ENCODE assay signal across 11 mouse cellular contexts in the genomic region with DNA sequence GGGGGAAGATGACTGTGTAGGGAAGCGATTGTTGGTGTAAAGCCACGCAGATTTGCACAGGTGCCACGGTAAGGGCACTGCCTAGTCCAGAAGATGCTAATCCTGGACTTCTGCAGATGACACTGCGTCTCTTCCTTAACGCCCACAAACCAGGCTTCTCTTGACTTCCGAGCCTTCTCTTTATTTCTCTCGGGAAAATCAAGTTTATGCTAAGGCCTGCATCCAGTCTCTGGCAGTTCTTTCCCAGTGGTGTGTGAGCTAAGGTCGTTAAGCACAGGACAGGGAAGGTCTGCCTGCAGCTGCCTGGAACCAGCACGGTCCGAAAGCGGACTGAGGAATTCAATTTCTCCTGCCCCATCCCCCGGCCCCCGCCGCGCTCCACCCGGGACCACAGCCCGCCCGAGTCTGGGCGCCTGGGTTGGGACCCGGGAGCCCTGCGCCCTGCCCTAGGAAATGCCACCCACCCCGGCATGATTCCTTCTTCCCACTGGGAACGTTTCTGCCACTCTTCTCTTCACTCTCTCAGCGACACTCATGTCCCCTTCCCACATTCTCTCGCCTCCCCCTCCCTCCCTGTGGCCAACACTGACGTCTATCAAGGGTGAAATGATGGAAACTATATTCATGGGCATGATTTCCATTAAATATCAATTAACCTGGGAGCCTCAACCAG. TPM values are rescaled to one million over a fixed set of nuclear protein-coding genes. Genes with fewer than 3 reads are reported as not detected.
DNase-seq lines count a peak whose midpoint lies in the region; TF ChIP-seq lines count a peak whose summit lies in the region.
"Had no signal": no experiment of that assay in that cellular context is flagged by ENCODE, and none has a peak within 500 bp of the region (broad histone marks: within the 10 kb centered on the region; RNA-seq: fewer than 3 reads in every experiment).

No protein-coding gene starts in this region.

- H3K9me3 ChIP-seq in limb, embryonic 10.5 days (replicated peaks), result no peaks in the 10 kb centered on the region

- intact Hi-C loops in gastrocnemius, adult 2 months (cut with DNase I), result loop anchor here (2.0 to 5.0 kb wide), 5 partner anchors 258 to 888 kb away; no protein-coding TSS in a partner anchor

- H3K27ac ChIP-seq in gastrocnemius, adult 2 months, result peak overlapping the region; percentile 94
- no peak overlapping the region for H3K27ac ChIP-seq in brown adipose tissue, adult 24 weeks (replicated peaks; ENCODE audit: low read depth, low read length)
- H3K27ac ChIP-seq in limb, embryonic 10.5 days, result peak overlapping the region; percentile 99

- WGBS in limb, embryonic 10.5 days, result 2% methylated on average over 26 of the region's 26 CpGs

- peak overlapping the region; percentile 84 for H3K4me3 ChIP-seq in gastrocnemius, adult 2 months
- H3K4me3 ChIP-seq in brown adipose tissue, adult 24 weeks (ENCODE audit: insufficient read depth, low read depth, low read length), result peak overlapping the region; percentile 79; the same call in 1 of the 2 replicates
- peak overlapping the region; percentile 80 for H3K4me3 ChIP-seq in limb, embryonic 10.5 days

- no peak for TF ChIP-seq CTCF in gastrocnemius, adult 2 months (IDR thresholded peaks at IDR 0.05)

- H3K4me1 ChIP-seq in brown adipose tissue, adult 24 weeks (ENCODE audit: control insufficient read depth, insufficient read depth, insufficient read length, low read length), result peaks cover 2% of the 10 kb centered on the region; the same call in 1 of the 2 replicates
- H3K4me1 ChIP-seq in limb, embryonic 10.5 days, result peaks cover 78% of the 10 kb centered on the region

- H3K27me3 ChIP-seq in limb, embryonic 10.5 days (ENCODE audit: low read depth, poor library complexity, severe bottlenecking), result peaks cover 42% of the 10 kb centered on the region

- DNase-seq in gastrocnemius, adult 2 months, result no peak
- DNase-seq in gastrocnemius, postnatal 4 days (ENCODE audit: low spot score in 2 of 2), result no peak
- peak; percentile 88 for DNase-seq in kidney, adult 11 months
- DNase-seq in limb, embryonic 10.5 days (ENCODE audit: low spot score), result peak; percentile 78
- DNase-seq in right cerebral cortex, postnatal 10 days (ENCODE audit: low spot score in 2 of 2), result no peak
- DNase-seq in gastrocnemius, postnatal 25 days, result no peak
- no peak for DNase-seq in urinary bladder, postnatal 4 days (ENCODE audit: low spot score in 2 of 2)
- DNase-seq: left cerebral cortex, postnatal 4 days; lung, postnatal 36 days had no signal

- peaks cover 3% of the 10 kb centered on the region; the same call in 1 of the 2 replicates for H3K36me3 ChIP-seq in limb, embryonic 10.5 days

RNA-seq across cellular contexts. Expression of a gene that starts 0.6 kb away (rescaled TPM):
- total RNA-seq in gastrocnemius, adult 2 months (2021), result 10 to 100 TPM; 39.3 to 49.0 TPM
- 10 to 100 TPM; 35.9 to 41.6 TPM for total RNA-seq in gastrocnemius, postnatal 4 days (2021)
- polyA plus RNA-seq in brown adipose tissue, adult 24 weeks (2012; ENCODE audit: insufficient read depth, insufficient read length, missing spikeins), result 7.4 and 10.4 TPM in 2 replicates
- polyA plus RNA-seq in limb, embryonic 10.5 days (2016; fragmentation: Nextera tagmentation; extraction: Ambion mirVana), result 11.6 and 17.4 TPM in 2 replicates
- total RNA-seq in gastrocnemius, postnatal 25 days (2021), result 10 to 100 TPM; 11.7 to 30.6 TPM
- total RNA-seq: granulocyte monocyte progenitor cell, adult 5-6 weeks had no signal

RNA-seq across cellular contexts. Expression of a gene that starts 6.3 kb away (rescaled TPM):
- 10 to 100 TPM; 15.8 to 19.1 TPM for total RNA-seq in gastrocnemius, adult 2 months (2021)
- total RNA-seq in gastrocnemius, postnatal 4 days (2021), result 10 to 100 TPM in 1 of 2 experiments, 1 to 10 TPM in 1; 9.8 to 12.3 TPM
- 1.9 TPM in 1 of 2 replicates, not detected in the other for polyA plus RNA-seq in brown adipose tissue, adult 24 weeks (2012; ENCODE audit: insufficient read depth, insufficient read length, missing spikeins)
- 38.0 and 52.3 TPM in 2 replicates for polyA plus RNA-seq in limb, embryonic 10.5 days (2016; fragmentation: Nextera tagmentation; extraction: Ambion mirVana)
- total RNA-seq in gastrocnemius, postnatal 25 days (2021), result 10 to 100 TPM in 1 of 2 experiments, 1 to 10 TPM in 1; 5.7 to 14.7 TPM
- total RNA-seq: granulocyte monocyte progenitor cell, adult 5-6 weeks; left cerebral cortex, postnatal 4 days had no signal

RNA-seq across cellular contexts. Expression of a gene that starts 7.9 kb away (rescaled TPM):
- total RNA-seq in gastrocnemius, adult 2 months (2021), result not detected
- total RNA-seq in gastrocnemius, postnatal 4 days (2021), result under 1 TPM in 1 of 2 experiments, not detected in 1; 0.12 TPM
- polyA plus RNA-seq in brown adipose tissue, adult 24 weeks (2012; ENCODE audit: insufficient read depth, insufficient read length, missing spikeins), result not detected in 2 replicates
- polyA plus RNA-seq in limb, embryonic 10.5 days (2016; fragmentation: Nextera tagmentation; extraction: Ambion mirVana), result 1.4 and 3.0 TPM in 2 replicates
- not detected for total RNA-seq in gastrocnemius, postnatal 25 days (2021)
- total RNA-seq: granulocyte monocyte progenitor cell, adult 5-6 weeks; left cerebral cortex, postnatal 4 days had no signal

RNA-seq across cellular contexts. Expression of a gene that starts 7.9 kb away (rescaled TPM):
- total RNA-seq in gastrocnemius, adult 2 months (2021), result 1 to 10 TPM; 1.4 to 2.0 TPM
- total RNA-seq in gastrocnemius, postnatal 4 days (2021), result 1 to 10 TPM; 4.1 to 6.1 TPM
- 1.3 and 2.6 TPM in 2 replicates for polyA plus RNA-seq in brown adipose tissue, adult 24 weeks (2012; ENCODE audit: insufficient read depth, insufficient read length, missing spikeins)
- polyA plus RNA-seq in limb, embryonic 10.5 days (2016; fragmentation: Nextera tagmentation; extraction: Ambion mirVana), result 1.2 and 2.3 TPM in 2 replicates
- 1 to 10 TPM; 1.4 to 2.2 TPM for total RNA-seq in gastrocnemius, postnatal 25 days (2021)
- total RNA-seq: granulocyte monocyte progenitor cell, adult 5-6 weeks; left cerebral cortex, postnatal 4 days had no signal

RNA-seq across cellular contexts. Expression of a gene that starts 12.1 kb away (rescaled TPM):
- total RNA-seq in gastrocnemius, adult 2 months (2021), result 1 to 10 TPM; 4.0 to 4.8 TPM
- 1 to 10 TPM; 3.0 to 4.9 TPM for total RNA-seq in gastrocnemius, postnatal 4 days (2021)
- polyA plus RNA-seq in brown adipose tissue, adult 24 weeks (2012; ENCODE audit: insufficient read depth, insufficient read length, missing spikeins), result not detected in 2 replicates
- 51.1 and 68.0 TPM in 2 replicates for polyA plus RNA-seq in limb, embryonic 10.5 days (2016; fragmentation: Nextera tagmentation; extraction: Ambion mirVana)
- 1 to 10 TPM; 1.5 to 4.5 TPM for total RNA-seq in gastrocnemius, postnatal 25 days (2021)
- total RNA-seq: granulocyte monocyte progenitor cell, adult 5-6 weeks; left cerebral cortex, postnatal 4 days had no signal

Comparison
In these comparisons a context has a peak if more than half of its experiments do, and no peak if none do; other contexts are left out.
1. DNase-seq: peak in kidney, adult 11 months (single experiment) and limb, embryonic 10.5 days (single experiment); none in gastrocnemius, adult 2 months (single experiment), gastrocnemius, postnatal 4 days (0 of 2), right cerebral cortex, postnatal 10 days (0 of 2), gastrocnemius, postnatal 25 days (single experiment) and urinary bladder, postnatal 4 days (0 of 2).
2. Peak in every context shown above with its lines, with median percentiles within 50 percentile points of each other: H3K4me3 ChIP-seq.